Mouse (Mus musculus) heart, postnatal 0 days (tissue): Measurements from ENCODE around the gene Gpatch11. TPM values are rescaled to one million over a fixed set of nuclear protein-coding genes. Genes with fewer than 3 reads are reported as not detected.
"Not testable (repeated sequence)": the region's sequence is repeated elsewhere in the genome, so short reads cannot be mapped to it uniquely, and the experiment has no call there.

Experiments
- ATAC-seq: fragments of 200-750 bp; cut with Nextera tagmentation; 2 replicates; pipeline ENCODE4 v1.8.0; 2017; ENCODE audit warnings: low read depth, moderate number of reproducible peaks, moderate library complexity; ENCODE audit not compliant: insufficient read depth
- DNase-seq: peaks from one replicate; pipeline ENCODE4 v3.0.0-alpha.2; 2016; ENCODE audit warnings: low spot score
- H3K27ac ChIP-seq: fragments of 300-500 bp; sonication (generic); 2 replicates; pipeline ENCODE4 v1.5.1; 2014; ENCODE audit warnings: low read depth, mild to moderate bottlenecking
- H3K27me3 ChIP-seq: fragments of 300-500 bp; sonication (generic); 2 replicates; pipeline ENCODE4 v1.6.1; 2014; ENCODE audit warnings: low read length, mixed read lengths; ENCODE audit not compliant: control insufficient read depth, insufficient read depth
- H3K36me3 ChIP-seq: fragments of 300-500 bp; sonication (generic); replicated peaks from 2 replicates; pipeline ENCODE4 v1.6.1; 2014; ENCODE audit warnings: low read length, mixed read lengths; ENCODE audit not compliant: control insufficient read depth, insufficient read depth
- H3K4me1 ChIP-seq: fragments of 300-500 bp; sonication (generic); 2 replicates; pipeline ENCODE4 v1.6.1; 2014; ENCODE audit warnings: antibody characterized with exemption; ENCODE audit not compliant: control insufficient read depth, insufficient read depth
- H3K4me2 ChIP-seq: fragments of 300-500 bp; sonication (generic); 2 replicates; pipeline ENCODE4 v1.6.1; 2014; ENCODE audit warnings: low read depth, mild to moderate bottlenecking, low read length, moderate library complexity
- H3K4me3 ChIP-seq: fragments of 300-500 bp; sonication (generic); 2 replicates; pipeline ENCODE4 v1.5.1; 2014; ENCODE audit warnings: low read depth, low read length
- H3K9ac ChIP-seq: fragments of 300-500 bp; sonication (generic); replicated peaks from 2 replicates; pipeline ENCODE4 v1.6.1; 2014; ENCODE audit warnings: low read depth, low read length, mixed read lengths
- H3K9me3 ChIP-seq: fragments of 300-500 bp; sonication (generic); replicated peaks from 2 replicates; pipeline ENCODE4 v1.6.1; 2016; ENCODE audit warnings: low read length; ENCODE audit not compliant: control insufficient read depth
- CTCF ChIP-seq: IDR thresholded peaks from 2 replicates; pipeline ENCODE4 v1.5.1; 2016; ENCODE audit warnings: antibody characterized with exemption, control low read depth, low read depth
- EP300 ChIP-seq: IDR thresholded peaks from 2 replicates; pipeline ENCODE4 v1.6.1; 2016; ENCODE audit warnings: antibody characterized with exemption, low read depth
- WGBS: fragments of 180-500 bp; shearing (Covaris S2); extraction: QIAGEN DNeasy Blood & Tissue Kit; methylation state at CpG from one replicate; pipeline ENCODE4 v1.1.7; 2014; 5-methylcytosine and 5-hydroxymethylcytosine counted together
- polyA plus RNA-seq: library from polyadenylated mRNA; unstranded; fragments of >200 nt; fragmentation: Nextera tagmentation; extraction: Ambion mirVana; gene quantifications from 2 replicates; pipeline ENCODE4 v1.2.1, GENCODE M21; 2015
- total RNA-seq: library from RNA; depleted of rRNA; stranded (reverse); fragments of >200 nt; gene quantifications from 2 replicates; pipeline ENCODE4 v1.2.3, GENCODE M21; 2014; ENCODE audit warnings: low replicate concordance; rRNA removed

Gene Gpatch11
- total RNA-seq, result 3.8 and 4.6 TPM in 2 replicates
- polyA plus RNA-seq, result 43.7 and 45.0 TPM in 2 replicates

GRCm38 (mm10) chr17:78834856-78835835, at the start of gene Gpatch11, which contains the start of gene Heatr5b:
Gpatch11 (plus strand) TSS chr17:78835567.
Heatr5b (minus strand) TSS chr17:78835364.
- Histone ChIP-seq H3K27me3 (no peaks in the 10 kb centered on the region), H3K4me3 (peak within 1 kb of the TSS; percentile 87), H3K9me3 (no peaks in the 10 kb centered on the region), H3K9ac (peak within 1 kb of the TSS; percentile 84), H3K27ac (peak within 1 kb of the TSS; percentile 80), H3K4me2 (peak within 1 kb of the TSS; percentile 89), H3K4me1 (no peaks in the 10 kb centered on the region), H3K36me3 (peaks cover 25% of the 10 kb centered on the region)
- no peak for TF ChIP-seq EP300
- no peak for TF ChIP-seq CTCF
- WGBS, result under 1% methylated on average over 81 of the region's 81 CpGs
- ATAC-seq (peak; percentile 97), DNase-seq (peak; percentile 99)

GRCm38 (mm10) chr17:78788273-78788672, 47.1 kb upstream of the Gpatch11 start:
- WGBS, result 78% methylated on average over 3 of the region's 3 CpGs
- ATAC-seq, result not testable (repeated sequence)

GRCm38 (mm10) chr17:78791068-78791689, 44.2 kb upstream of the Gpatch11 start:
- ATAC-seq, result peak; percentile 91
- Histone ChIP-seq H3K27me3 (no peaks in the 10 kb centered on the region), H3K9ac (no peak overlapping the region), H3K36me3 (peaks cover 27% of the 10 kb centered on the region), H3K4me2 (no peak overlapping the region; the same call in 1 of the 2 replicates), H3K9me3 (no peaks in the 10 kb centered on the region), H3K4me1 (peaks cover 23% of the 10 kb centered on the region), H3K27ac (peak overlapping the region; percentile 90), H3K4me3 (no peak overlapping the region)
- peak; percentile 94 for DNase-seq
- TF ChIP-seq EP300 (peak; percentile 89), CTCF (no peak)
- 14% methylated on average over 7 of the region's 7 CpGs for WGBS

More at GRCm38 (mm10) chr17:78788273-78788672, 47.1 kb upstream of the Gpatch11 start:
- H3K9me3 ChIP-seq, H3K4me3 ChIP-seq, H3K27ac ChIP-seq, H3K27me3 ChIP-seq, H3K4me2 ChIP-seq, H3K9ac ChIP-seq, DNase-seq: not testable (repeated sequence)
- Histone ChIP-seq H3K4me1 (peaks cover 16% of the 10 kb centered on the region), H3K36me3 (peaks cover 17% of the 10 kb centered on the region)
- TF ChIP-seq CTCF, result peak; percentile 14; the same call in 1 of the 2 replicates

- TF ChIP-seq EP300 (peak; percentile 16; the same call in 1 of the 2 replicates), CTCF (no peak)
- H3K9me3 ChIP-seq, result no peaks in the 10 kb centered on the region
- no peaks in the 10 kb centered on the region for H3K27me3 ChIP-seq
- DNase-seq, result peak; percentile 78
- peak overlapping the region; percentile 90 for H3K27ac ChIP-seq
- WGBS, result 34% methylated on average over 3 of the region's 3 CpGs
- H3K9ac ChIP-seq, result 0 out of 2 replicates have a peak overlapping the region, but pooled peaks have one; percentile 34
- peak; percentile 68 for ATAC-seq
- no peak overlapping the region for H3K4me3 ChIP-seq
- peaks cover 23% of the 10 kb centered on the region for H3K4me1 ChIP-seq
- peaks cover 32% of the 10 kb centered on the region for H3K36me3 ChIP-seq
- H3K4me2 ChIP-seq, result no peak overlapping the region; the same call in 1 of the 2 replicates
Measured at GRCm38 (mm10) chr17:78791690-78792070, 43.7 kb upstream of the Gpatch11 start.

- Histone ChIP-seq H3K9ac (0 out of 2 replicates have a peak overlapping the region, but pooled peaks have one; percentile 34), H3K4me3 (no peak overlapping the region), H3K36me3 (peaks cover 35% of the 10 kb centered on the region), H3K4me2 (no peak overlapping the region), H3K9me3 (no peaks in the 10 kb centered on the region), H3K27me3 (no peaks in the 10 kb centered on the region), H3K4me1 (peaks cover 23% of the 10 kb centered on the region), H3K27ac (peak overlapping the region; percentile 90)
- 60% methylated on average over 3 of the region's 3 CpGs for WGBS
- no peak for TF ChIP-seq CTCF
- ATAC-seq (no peak), DNase-seq (no peak)
Measured at GRCm38 (mm10) chr17:78792122-78792521, 43.2 kb upstream of the Gpatch11 start.
